Mouse (Mus musculus) heart, embryonic 16.5 days (tissue): ENCODE measurements around the gene Dusp3. TPM values are rescaled to one million over a fixed set of nuclear protein-coding genes. Genes with fewer than 3 reads are reported as not detected.

Source experiments
- ATAC-seq: fragments of 200-750 bp; cut with Nextera tagmentation; replicated peaks from 2 replicates; pipeline ENCODE4 v1.8.0; 2017; ENCODE audit warnings: moderate number of reproducible peaks; ENCODE audit not compliant: insufficient read depth, low FRiP score; ENCODE audit errors: extremely low read depth
- H3K27ac ChIP-seq: fragments of 300-500 bp; sonication (generic); 2 replicates; pipeline ENCODE4 v1.5.1; 2014; ENCODE audit warnings: mild to moderate bottlenecking, low read length, control low read depth, moderate library complexity
- H3K27me3 ChIP-seq: fragments of 300-500 bp; sonication (generic); 2 replicates; pipeline ENCODE4 v1.6.1; 2014; ENCODE audit warnings: low read length, mixed read lengths; ENCODE audit not compliant: control insufficient read depth, insufficient read depth
- H3K36me3 ChIP-seq: fragments of 300-500 bp; sonication (generic); 2 replicates; pipeline ENCODE4 v1.6.1; 2014; ENCODE audit not compliant: control insufficient read depth, insufficient read depth
- H3K4me1 ChIP-seq: fragments of 300-500 bp; sonication (generic); 2 replicates; pipeline ENCODE4 v1.6.1; 2014; ENCODE audit warnings: low read length, mixed read lengths; ENCODE audit not compliant: control insufficient read depth, insufficient read depth
- H3K4me2 ChIP-seq: fragments of 300-500 bp; sonication (generic); 2 replicates; pipeline ENCODE4 v1.6.1; 2014; ENCODE audit warnings: low read depth, mild to moderate bottlenecking, control low read depth, low read length
- H3K4me3 ChIP-seq: fragments of 300-500 bp; sonication (generic); 2 replicates; pipeline ENCODE4 v1.5.1; 2014; ENCODE audit warnings: mild to moderate bottlenecking, control low read depth, low read length
- H3K9ac ChIP-seq: fragments of 300-500 bp; sonication (generic); 2 replicates; pipeline ENCODE4 v1.6.1; 2014; ENCODE audit warnings: low read length, control low read depth
- H3K9me3 ChIP-seq: fragments of 300-500 bp; sonication (generic); replicated peaks from 2 replicates; pipeline ENCODE4 v1.6.1; 2016; ENCODE audit warnings: low read length; ENCODE audit not compliant: control insufficient read depth
- WGBS: fragments of 180-500 bp; shearing (Covaris S2); extraction: QIAGEN DNeasy Blood & Tissue Kit; methylation state at CpG from one replicate; pipeline ENCODE4 v1.1.7; 2014; 5-methylcytosine and 5-hydroxymethylcytosine counted together
- polyA plus RNA-seq: library from polyadenylated mRNA; unstranded; fragments of >200 nt; fragmentation: Nextera tagmentation; extraction: Ambion mirVana; gene quantifications from 2 replicates; pipeline ENCODE4 v1.2.1, GENCODE M21; 2015

Dusp3 gene
- polyA plus RNA-seq, 1 experiment from 2014 or later, result 57.3 TPM

DNA sequence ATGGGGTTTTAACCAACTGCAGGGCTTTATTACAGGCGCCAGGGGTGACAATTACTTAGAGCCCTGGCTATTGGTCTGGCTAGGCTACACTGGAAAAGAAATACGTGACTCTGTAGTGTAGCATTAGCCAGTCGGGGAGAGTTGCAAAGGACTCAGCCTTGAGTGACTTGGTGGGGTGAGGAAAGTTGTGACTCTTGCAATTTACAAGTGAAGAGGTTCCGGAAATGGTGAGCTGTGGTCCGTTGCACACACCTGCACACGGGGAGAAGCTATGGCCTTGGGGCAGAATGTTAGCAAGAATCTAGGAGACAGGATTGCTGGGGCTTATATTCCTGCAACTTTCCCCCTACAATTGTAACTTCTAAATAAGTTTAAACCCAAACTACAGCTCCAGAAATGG lies 61.2 kb downstream of the Dusp3 start:
- Histone ChIP-seq H3K4me3 (no peak overlapping the region), H3K36me3 (no peaks in the 10 kb centered on the region), H3K4me1 (peaks cover 12% of the 10 kb centered on the region), H3K27ac (no peak overlapping the region), H3K27me3 (peaks cover 5% of the 10 kb centered on the region; the same call in 1 of the 2 replicates), H3K9ac (no peak overlapping the region), H3K4me2 (no peak overlapping the region), H3K9me3 (no peaks in the 10 kb centered on the region)
- no peak for ATAC-seq
- 76% methylated on average over 6 of the region's 6 CpGs for WGBS

DNA sequence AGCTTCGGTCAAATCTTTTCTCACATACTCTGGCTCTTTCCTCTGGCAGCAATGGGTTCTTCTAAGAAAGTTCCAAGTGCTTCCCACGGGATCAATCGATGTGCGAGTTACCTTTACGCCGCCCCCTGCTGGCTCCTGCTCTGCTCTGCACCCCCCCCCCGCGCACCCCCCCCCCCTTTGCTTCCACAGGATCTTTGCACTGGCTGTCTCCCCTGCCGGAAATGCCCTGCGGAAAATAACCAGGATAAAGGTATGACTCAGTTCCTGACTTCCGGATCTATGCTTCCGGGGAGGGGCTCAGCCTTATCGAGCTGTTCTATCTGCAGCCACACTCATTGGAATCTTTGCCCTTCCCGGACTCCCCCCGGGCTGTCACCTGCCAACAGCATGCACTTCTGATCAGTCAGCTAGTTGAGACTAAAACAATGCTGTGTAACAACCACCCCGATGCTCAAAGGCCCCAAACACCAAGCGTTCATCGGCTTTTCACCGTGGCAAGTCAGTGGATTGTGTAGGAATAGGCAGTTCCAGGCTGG lies 62.3 kb downstream of the Dusp3 start:
- Histone ChIP-seq H3K9ac (no peak overlapping the region), H3K4me1 (peaks cover 14% of the 10 kb centered on the region), H3K36me3 (no peaks in the 10 kb centered on the region), H3K9me3 (no peaks in the 10 kb centered on the region), H3K27ac (no peak overlapping the region), H3K27me3 (peaks cover 5% of the 10 kb centered on the region; the same call in 1 of the 2 replicates), H3K4me3 (no peak overlapping the region), H3K4me2 (no peak overlapping the region)
- ATAC-seq, result no peak
- WGBS, result 73% methylated on average over 14 of the region's 19 CpGs

DNA sequence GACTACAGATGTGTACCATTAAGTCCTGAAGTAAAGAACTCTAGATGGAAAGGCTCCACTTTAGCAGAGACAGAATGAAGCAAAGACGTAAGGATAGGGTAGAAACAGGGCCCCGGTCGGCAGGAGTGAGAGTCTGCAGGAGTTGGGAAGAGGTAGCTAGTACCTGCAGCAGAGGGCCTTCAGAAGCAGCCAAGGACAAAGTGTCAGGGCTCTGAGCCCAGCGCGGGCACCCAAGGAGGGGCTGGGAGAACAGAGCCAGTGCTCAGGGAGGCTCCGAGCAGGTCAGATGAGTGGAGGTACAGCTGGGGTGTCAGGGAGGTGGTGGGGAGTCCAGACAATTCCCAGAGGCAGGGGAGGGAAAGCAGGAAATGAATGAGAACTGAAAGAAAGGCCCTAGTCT lies 62.8 kb downstream of the Dusp3 start:
- no peak for ATAC-seq
- Histone ChIP-seq H3K4me1 (peaks cover 14% of the 10 kb centered on the region), H3K36me3 (no peaks in the 10 kb centered on the region), H3K27ac (no peak overlapping the region), H3K4me2 (no peak overlapping the region), H3K9me3 (no peaks in the 10 kb centered on the region), H3K27me3 (peaks cover 7% of the 10 kb centered on the region; the same call in 1 of the 2 replicates), H3K9ac (no peak overlapping the region), H3K4me3 (no peak overlapping the region)
- WGBS, result 80% methylated on average over 6 of the region's 6 CpGs

DNA sequence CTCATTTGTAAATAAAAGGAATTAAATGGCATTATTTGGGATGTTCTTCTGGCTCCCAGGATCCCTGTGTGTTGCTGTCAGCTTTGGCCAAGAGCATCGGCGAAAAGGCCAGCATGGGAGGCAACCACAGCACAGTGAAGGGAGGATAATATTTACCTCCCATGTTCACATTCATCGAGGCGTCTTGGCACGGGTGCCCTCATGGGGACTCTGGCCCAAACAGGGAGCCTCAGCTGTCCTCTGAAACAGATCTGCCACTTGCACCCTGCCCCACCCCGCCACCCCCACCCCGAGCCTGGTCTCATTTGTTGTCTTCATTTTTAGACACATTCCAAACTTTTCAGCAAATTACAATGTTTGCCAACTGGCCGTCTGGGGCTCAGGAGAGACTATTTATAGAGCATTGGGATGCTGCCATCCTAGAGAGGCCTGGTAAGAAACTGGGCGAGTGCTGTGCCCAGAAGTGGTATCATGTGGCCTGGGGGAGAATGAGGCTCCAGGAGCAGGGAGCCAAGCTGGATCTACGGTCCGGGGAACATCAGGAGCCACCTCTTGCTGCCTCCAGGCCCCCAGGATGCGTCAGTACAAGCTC lies 65.4 kb downstream of the Dusp3 start:
- Histone ChIP-seq H3K9ac (no peak overlapping the region), H3K4me1 (peaks cover 12% of the 10 kb centered on the region), H3K36me3 (no peaks in the 10 kb centered on the region), H3K4me3 (no peak overlapping the region), H3K27ac (peak overlapping the region; percentile 64), H3K4me2 (no peak overlapping the region), H3K27me3 (peaks cover 14% of the 10 kb centered on the region), H3K9me3 (no peaks in the 10 kb centered on the region)
- 59% methylated on average over 12 of the region's 12 CpGs for WGBS
- peak; percentile 55; the same call in 1 of the 2 replicates for ATAC-seq

Other genes with a start within 250 kb of the Dusp3 start
- 3.3 and 4.2 TPM in 2 replicates for gene Etv4, start 201.6 kb downstream of the Dusp3 start, polyA plus RNA-seq
- 14.9 and 15.0 TPM in 2 replicates for gene Meox1, start 92.6 kb downstream of the Dusp3 start, polyA plus RNA-seq
- gene Sost, start 20.0 kb downstream of the Dusp3 start, polyA plus RNA-seq, result 2.3 and 2.4 TPM in 2 replicates
- gene Cfap97d1, start 2.7 kb downstream of the Dusp3 start, polyA plus RNA-seq, result not detected in 2 replicates
- gene Mpp3, start 41.4 kb upstream of the Dusp3 start, polyA plus RNA-seq, result 4.2 and 4.9 TPM in 2 replicates
- 11.6 TPM in 2 replicates for gene Cd300lg, start 54.5 kb upstream of the Dusp3 start, polyA plus RNA-seq
- gene Mpp2, start 101.5 kb upstream of the Dusp3 start, polyA plus RNA-seq, result 6.6 and 9.1 TPM in 2 replicates
- gene Ppy, start 114.3 kb upstream of the Dusp3 start, polyA plus RNA-seq, result not detected in 2 replicates
- gene Pyy, start 120.8 kb upstream of the Dusp3 start, polyA plus RNA-seq, result not detected in 2 replicates
- gene Nags, start 158.5 kb upstream of the Dusp3 start, polyA plus RNA-seq, result 0.14 and 0.29 TPM in 2 replicates
- 33.9 and 35.3 TPM in 2 replicates for gene Tmem101, start 169.4 kb upstream of the Dusp3 start, polyA plus RNA-seq
- 60.5 and 77.2 TPM in 2 replicates for gene Lsm12, start 198.3 kb upstream of the Dusp3 start, polyA plus RNA-seq
- 24.4 and 25.0 TPM in 2 replicates for gene G6pc3, start 202.6 kb upstream of the Dusp3 start, polyA plus RNA-seq
- 86.7 and 96.4 TPM in 2 replicates for gene Hdac5, start 243.2 kb upstream of the Dusp3 start, polyA plus RNA-seq